Mouse (Mus musculus) embryonic facial prominence, embryonic 12.5 days (tissue): ENCODE measurements at regions not wholly inside any gene's neighbourhood (a gene's known extent, or its start where the extent isn't known, plus 50 kb on each side); places are given as distances from the start of the nearest gene placed in this dataset.

Experiments used
- ATAC-seq: fragments of 200-750 bp; cut with Nextera tagmentation; 2 replicates; pipeline ENCODE4 v1.8.0; 2017; ENCODE audit not compliant: insufficient number of reproducible peaks, insufficient read depth, low FRiP score, low TSS enrichment
- H3K27ac ChIP-seq: fragments of 300-500 bp; sonication (generic); 2 replicates; pipeline ENCODE4 v1.5.1; 2016; ENCODE audit warnings: mild to moderate bottlenecking
- H3K27me3 ChIP-seq: fragments of 300-500 bp; sonication (generic); 2 replicates; pipeline ENCODE4 v1.6.1; 2016; ENCODE audit warnings: mild to moderate bottlenecking, moderate library complexity
- H3K36me3 ChIP-seq: fragments of 300-500 bp; sonication (generic); 2 replicates; pipeline ENCODE4 v1.6.1; 2016; ENCODE audit warnings: mild to moderate bottlenecking
- H3K4me1 ChIP-seq: fragments of 300-500 bp; sonication (generic); 2 replicates; pipeline ENCODE4 v1.6.1; 2016
- H3K4me2 ChIP-seq: fragments of 300-500 bp; sonication (generic); replicated peaks from 2 replicates; pipeline ENCODE4 v1.6.1; 2016; ENCODE audit warnings: mild to moderate bottlenecking, moderate library complexity
- H3K4me3 ChIP-seq: fragments of 300-500 bp; sonication (generic); 2 replicates; pipeline ENCODE4 v1.5.1; 2016; ENCODE audit warnings: mild to moderate bottlenecking
- H3K9ac ChIP-seq: fragments of 300-500 bp; sonication (generic); 2 replicates; pipeline ENCODE4 v1.6.1; 2016; ENCODE audit warnings: mild to moderate bottlenecking, moderate library complexity
- H3K9me3 ChIP-seq: fragments of 300-500 bp; sonication (generic); 2 replicates; pipeline ENCODE4 v1.6.1; 2016; ENCODE audit warnings: mild to moderate bottlenecking, moderate library complexity
- WGBS: fragments of 180-500 bp; shearing (Covaris S2); methylation state at CpG from one replicate; pipeline ENCODE4 v1.1.7; 2016; 5-methylcytosine and 5-hydroxymethylcytosine counted together

- no peak overlapping the region for H3K4me3 ChIP-seq
- ATAC-seq: no peak
- H3K4me1 ChIP-seq: no peaks in the 10 kb centered on the region
- H3K27ac ChIP-seq: no peak overlapping the region
- H3K4me2 ChIP-seq: no peak overlapping the region
- no peaks in the 10 kb centered on the region for H3K9me3 ChIP-seq
- no peaks in the 10 kb centered on the region for H3K27me3 ChIP-seq
- no peaks in the 10 kb centered on the region for H3K36me3 ChIP-seq
- H3K9ac ChIP-seq: no peak overlapping the region
- WGBS: 90% methylated on average over 6 of the region's 6 CpGs
These were observed 275.5 kb upstream of the Irx5 start for GRCm38 (mm10) chr8:92081900-92082299.

- no peak overlapping the region for H3K9ac ChIP-seq
- H3K27ac ChIP-seq: no peak overlapping the region
- H3K27me3 ChIP-seq: no peaks in the 10 kb centered on the region
- no peak overlapping the region for H3K4me3 ChIP-seq
- ATAC-seq: no peak
- no peaks in the 10 kb centered on the region for H3K9me3 ChIP-seq
- 70% methylated on average over 8 of the region's 8 CpGs for WGBS
- H3K4me2 ChIP-seq: no peak overlapping the region
- H3K4me1 ChIP-seq: no peaks in the 10 kb centered on the region
- H3K36me3 ChIP-seq: no peaks in the 10 kb centered on the region
These were observed 276.6 kb upstream of the Irx5 start for GRCm38 (mm10) chr8:92080852-92081251.

GRCm38 (mm10) chr8:92077611-92078010 lies 275.7 kb upstream of the Irx3 start:
- Histone ChIP-seq H3K4me1 (no peaks in the 10 kb centered on the region), H3K27me3 (peaks cover 7% of the 10 kb centered on the region), H3K4me2 (no peak overlapping the region), H3K27ac (no peak overlapping the region), H3K9me3 (no peaks in the 10 kb centered on the region), H3K4me3 (no peak overlapping the region), H3K36me3 (no peaks in the 10 kb centered on the region), H3K9ac (no peak overlapping the region)
- ATAC-seq: no peak
- 50% methylated on average over 7 of the region's 7 CpGs for WGBS

- Histone ChIP-seq H3K9ac (no peak overlapping the region), H3K4me2 (no peak overlapping the region), H3K27ac (no peak overlapping the region), H3K4me1 (peaks cover 3% of the 10 kb centered on the region; the same call in 1 of the 2 replicates), H3K9me3 (no peaks in the 10 kb centered on the region), H3K36me3 (no peaks in the 10 kb centered on the region), H3K4me3 (no peak overlapping the region), H3K27me3 (peaks cover 26% of the 10 kb centered on the region)
- whole genome bisulfite sequencing: 16% methylated on average over 6 of the region's 6 CpGs
- ATAC-seq: no peak
These were observed 270.4 kb upstream of the Irx3 start for GRCm38 (mm10) chr8:92072254-92072615.

- 39% methylated on average over 21 of the region's 21 CpGs for WGBS
- H3K27ac ChIP-seq: no peak overlapping the region
- no peak overlapping the region for H3K4me2 ChIP-seq
- H3K27me3 ChIP-seq: peaks cover 26% of the 10 kb centered on the region
- H3K9me3 ChIP-seq: no peaks in the 10 kb centered on the region
- no peak for ATAC-seq
- no peak overlapping the region for H3K9ac ChIP-seq
- H3K4me3 ChIP-seq: no peak overlapping the region
- H3K36me3 ChIP-seq: no peaks in the 10 kb centered on the region
- H3K4me1 ChIP-seq: peaks cover 3% of the 10 kb centered on the region; the same call in 1 of the 2 replicates
These were observed 269.7 kb upstream of the Irx3 start for GRCm38 (mm10) chr8:92071305-92072253.

- Histone ChIP-seq H3K27me3 (peaks cover 29% of the 10 kb centered on the region), H3K36me3 (no peaks in the 10 kb centered on the region), H3K9me3 (no peaks in the 10 kb centered on the region), H3K4me3 (no peak overlapping the region), H3K4me2 (no peak overlapping the region), H3K27ac (no peak overlapping the region), H3K4me1 (peaks cover 10% of the 10 kb centered on the region; the same call in 1 of the 2 replicates), H3K9ac (no peak overlapping the region)
- 26% methylated on average over 8 of the region's 8 CpGs for WGBS
- no peak for ATAC-seq
These were observed 268.8 kb upstream of the Irx3 start for GRCm38 (mm10) chr8:92070704-92071103.

- ATAC-seq: no peak
- no peak overlapping the region for H3K4me3 ChIP-seq
- no peak overlapping the region for H3K4me2 ChIP-seq
- no peaks in the 10 kb centered on the region for H3K36me3 ChIP-seq
- no peak overlapping the region for H3K9ac ChIP-seq
- no peaks in the 10 kb centered on the region for H3K9me3 ChIP-seq
- H3K27ac ChIP-seq: peak overlapping the region; percentile 38; the same call in 1 of the 2 replicates
- H3K4me1 ChIP-seq: peaks cover 28% of the 10 kb centered on the region; the same call in 1 of the 2 replicates
- peaks cover 20% of the 10 kb centered on the region for H3K27me3 ChIP-seq
- 32% methylated on average over 8 of the region's 8 CpGs for WGBS
These were observed 264.6 kb upstream of the Irx3 start for GRCm38 (mm10) chr8:92066435-92066834.

GRCm38 (mm10) chr8:92065554-92066239 lies 263.8 kb upstream of the Irx3 start:
- Histone ChIP-seq H3K9ac (no peak overlapping the region), H3K27ac (peak overlapping the region; percentile 77), H3K4me1 (peaks cover 28% of the 10 kb centered on the region; the same call in 1 of the 2 replicates), H3K4me3 (no peak overlapping the region), H3K36me3 (no peaks in the 10 kb centered on the region), H3K27me3 (peaks cover 16% of the 10 kb centered on the region), H3K9me3 (no peaks in the 10 kb centered on the region), H3K4me2 (no peak overlapping the region)
- no peak for ATAC-seq
- 6% methylated on average over 8 of the region's 9 CpGs for WGBS

GRCm38 (mm10) chr8:92064971-92065370 lies 263.1 kb upstream of the Irx3 start:
- H3K36me3 ChIP-seq: no peaks in the 10 kb centered on the region
- H3K4me2 ChIP-seq: no peak overlapping the region

GRCm38 (mm10) chr8:92064175-92064821 lies 262.4 kb upstream of the Irx3 start:
- WGBS: 7% methylated on average over 9 of the region's 9 CpGs
- H3K27ac ChIP-seq: no peak overlapping the region
- H3K36me3 ChIP-seq: no peaks in the 10 kb centered on the region
- no peak overlapping the region for H3K4me3 ChIP-seq
- no peaks in the 10 kb centered on the region for H3K9me3 ChIP-seq
- peaks cover 9% of the 10 kb centered on the region for H3K27me3 ChIP-seq
- H3K4me2 ChIP-seq: no peak overlapping the region
- peaks cover 25% of the 10 kb centered on the region; the same call in 1 of the 2 replicates for H3K4me1 ChIP-seq
- peak; percentile 56; the same call in 1 of the 2 replicates for ATAC-seq
- no peak overlapping the region for H3K9ac ChIP-seq

More at GRCm38 (mm10) chr8:92064971-92065370, 263.1 kb upstream of the Irx3 start:
- H3K9me3 ChIP-seq: no peaks in the 10 kb centered on the region
- ATAC-seq: no peak
- peaks cover 28% of the 10 kb centered on the region; the same call in 1 of the 2 replicates for H3K4me1 ChIP-seq
- H3K9ac ChIP-seq: no peak overlapping the region
- peaks cover 12% of the 10 kb centered on the region for H3K27me3 ChIP-seq
- H3K4me3 ChIP-seq: no peak overlapping the region
- H3K27ac ChIP-seq: peak overlapping the region; percentile 77; the same call in 1 of the 2 replicates
- 19% methylated on average over 4 of the region's 4 CpGs for WGBS

GRCm38 (mm10) chr8:92063333-92063732 lies 261.5 kb upstream of the Irx3 start:
- Histone ChIP-seq H3K36me3 (no peaks in the 10 kb centered on the region), H3K4me3 (no peak overlapping the region), H3K9ac (no peak overlapping the region), H3K4me1 (peaks cover 25% of the 10 kb centered on the region; the same call in 1 of the 2 replicates), H3K9me3 (no peaks in the 10 kb centered on the region), H3K4me2 (no peak overlapping the region), H3K27me3 (peaks cover 9% of the 10 kb centered on the region), H3K27ac (no peak overlapping the region)
- 82% methylated on average over 4 of the region's 4 CpGs for WGBS
- no peak for ATAC-seq
